Comparison of ENCODE assay signal across 8 mouse cellular contexts in genomic region chrX:161385791-161386190, GRCm38 (mm10).
DNase-seq lines count a peak whose midpoint lies in the region; ATAC-seq lines count a peak whose summit lies in the region.

No protein-coding gene starts in this region.

- peak; percentile 45 for DNase-seq in gastrocnemius, adult 18-20 months (ENCODE audit: low spot score)
- DNase-seq in gastrocnemius, postnatal 25 days = no peak
- peak; percentile 38 for DNase-seq in ovary, postnatal 14 days (ENCODE audit: low spot score)
- no peak for DNase-seq in ovary, postnatal 10 days (ENCODE audit: low spot score)
- DNase-seq in adrenal gland, postnatal 36 days = peak; percentile 36 to 46
- DNase-seq in gastrocnemius, postnatal 10 days = peak; percentile 43
- DNase-seq in lung, postnatal 36 days = peak; percentile 47

- ATAC-seq in erythroblast, adult 5-6 weeks (replicated peaks; ENCODE audit: low FRiP score, poor library complexity, severe bottlenecking) = no peak

Comparison
In these comparisons a context has a peak if more than half of its experiments do, and no peak if none do; other contexts are left out.
1. DNase-seq: peak in gastrocnemius, adult 18-20 months (single experiment), ovary, postnatal 14 days (single experiment), adrenal gland, postnatal 36 days (2 of 2), gastrocnemius, postnatal 10 days (single experiment) and lung, postnatal 36 days (single experiment); none in gastrocnemius, postnatal 25 days (single experiment) and ovary, postnatal 10 days (single experiment).